18 mouse cellular contexts compared by ENCODE assay signal in the genomic region with DNA sequence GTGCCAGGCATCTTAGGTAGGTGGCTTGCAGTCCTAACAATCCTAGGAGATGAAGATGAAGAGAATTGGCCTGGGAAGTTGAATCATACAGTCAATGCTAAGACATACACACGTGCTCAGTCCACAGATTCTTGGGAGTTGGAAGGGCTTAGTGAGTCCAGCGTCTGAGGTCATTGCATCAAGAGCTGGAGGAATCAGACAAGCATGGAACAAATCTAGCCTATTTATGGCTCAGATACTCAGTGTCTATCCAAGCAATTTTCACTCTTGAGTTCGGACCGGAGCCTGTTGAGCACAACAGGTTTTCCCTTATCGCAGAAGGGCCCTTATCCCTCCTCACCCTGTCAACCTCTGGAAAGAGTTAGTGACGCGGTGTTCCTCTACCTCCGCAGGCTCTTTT. TPM values are rescaled to one million over a fixed set of nuclear protein-coding genes. Genes with fewer than 3 reads are reported as not detected.
"Had no signal": no experiment of that assay in that cellular context is flagged by ENCODE, and none has a peak within 500 bp of the region (broad histone marks: within the 10 kb centered on the region; RNA-seq: fewer than 3 reads in every experiment).

No protein-coding gene starts in this region.

- H3K36me3 ChIP-seq: limb, embryonic 12.5 days; limb, embryonic 15.5 days; midbrain, embryonic 10.5 days; midbrain, embryonic 13.5 days; neural tube, embryonic 13.5 days had no signal

- H3K9me3 ChIP-seq: limb, embryonic 12.5 days; limb, embryonic 15.5 days; megakaryocyte, embryonic 14.5 days; midbrain, embryonic 10.5 days; midbrain, embryonic 13.5 days; neural tube, embryonic 13.5 days had no signal

- H3K27me3 ChIP-seq: limb, embryonic 12.5 days; limb, embryonic 15.5 days; midbrain, embryonic 13.5 days; neural tube, embryonic 13.5 days had no signal

- H3K4me1 ChIP-seq: limb, embryonic 12.5 days; limb, embryonic 15.5 days had no signal

- DNase-seq: kidney, postnatal 4 days; liver, postnatal 0 days; lung, embryonic 14.5 days; lung, postnatal 10 days; thymus, adult 2 months; thymus, postnatal 14 days; thymus, postnatal 4 days had no signal

- ATAC-seq: liver, postnatal 0 days; midbrain, embryonic 13.5 days had no signal

- H3K9ac ChIP-seq: limb, embryonic 12.5 days; limb, embryonic 15.5 days; liver, embryonic 14.5 days; liver, postnatal 0 days; lung, embryonic 14.5 days; midbrain, embryonic 13.5 days; neural tube, embryonic 13.5 days had no signal

- H3K27ac ChIP-seq: limb, embryonic 12.5 days; limb, embryonic 15.5 days; liver, embryonic 14.5 days; midbrain, embryonic 10.5 days; midbrain, embryonic 13.5 days; neural tube, embryonic 13.5 days; stomach, postnatal 0 days had no signal

- H3K4me3 ChIP-seq: limb, embryonic 12.5 days; limb, embryonic 15.5 days; megakaryocyte, embryonic 14.5 days; midbrain, embryonic 10.5 days; midbrain, embryonic 13.5 days; myocyte; neural tube, embryonic 13.5 days had no signal

- H3K4me2 ChIP-seq: limb, embryonic 12.5 days; limb, embryonic 15.5 days; liver, embryonic 11.5 days; lung, embryonic 14.5 days; midbrain, embryonic 13.5 days; neural tube, embryonic 13.5 days had no signal

RNA-seq across cellular contexts. Expression of a gene that starts 11.6 kb away (rescaled TPM):
- polyA plus RNA-seq: stomach, embryonic 14.5 days had no signal
